Mouse (Mus musculus) liver, embryonic 14.5 days (tissue): ENCODE results near the gene Tango6. TPM values are rescaled to one million over a fixed set of nuclear protein-coding genes. Genes with fewer than 3 reads are reported as not detected.

Source experiments
- ATAC-seq: fragments of 200-750 bp; cut with Nextera tagmentation; 2 replicates; pipeline ENCODE4 v1.8.0; 2017; ENCODE audit warnings: moderate number of reproducible peaks, mild to moderate bottlenecking, moderate library complexity; ENCODE audit not compliant: insufficient read depth
- DNase-seq, 3 experiments: peaks; one replicate each; pipeline ENCODE4 v3.0.0-alpha.2; 2012 to 2013; ENCODE audit warnings: low read depth in 3 of 3, low spot score in 3 of 3
- H3K27ac ChIP-seq: fragments of 300-500 bp; sonication (generic); 2 replicates; pipeline ENCODE4 v1.5.1; 2014; ENCODE audit warnings: moderate library complexity, mild to moderate bottlenecking, control low read depth, inconsistent platforms
- H3K27me3 ChIP-seq: fragments of 300-500 bp; sonication (generic); 2 replicates; pipeline ENCODE4 v1.6.1; 2014; ENCODE audit warnings: mild to moderate bottlenecking, low read length, moderate library complexity; ENCODE audit not compliant: control insufficient read depth, insufficient read depth
- H3K36me3 ChIP-seq: fragments of 300-500 bp; sonication (generic); replicated peaks from 2 replicates; pipeline ENCODE4 v1.6.1; 2014; ENCODE audit warnings: low read depth; ENCODE audit not compliant: control insufficient read depth, insufficient read depth
- H3K4me1 ChIP-seq, 2 experiments: fragments of 200-500 bp in 1 of 2; fragments of 300-500 bp in 1 of 2; sonication (generic) in 1 of 2; replicated peaks; 2 replicates each; pipeline ENCODE4 v1.6.1; 2012 to 2014; ENCODE audit warnings: antibody characterized with exemption in 1 of 2, inconsistent platforms in 1 of 2, low read length in 1 of 2; ENCODE audit not compliant: control insufficient read depth in 2 of 2, insufficient read depth in 2 of 2
- H3K4me2 ChIP-seq: fragments of 300-500 bp; sonication (generic); 2 replicates; pipeline ENCODE4 v1.6.1; 2014; ENCODE audit warnings: low read depth, mild to moderate bottlenecking, control low read depth, moderate library complexity
- H3K4me3 ChIP-seq, 2 experiments: fragments of 200-500 bp in 1 of 2; fragments of 300-500 bp in 1 of 2; sonication (generic) in 1 of 2; 2 replicates each; pipeline ENCODE4 v1.5.1; 2012 to 2014; ENCODE audit warnings: low read depth in 2 of 2, low read length in 2 of 2, mild to moderate bottlenecking in 2 of 2, control low read depth in 1 of 2, inconsistent platforms in 1 of 2, moderate library complexity in 1 of 2; ENCODE audit not compliant: insufficient read depth in 1 of 2
- H3K9ac ChIP-seq: fragments of 300-500 bp; sonication (generic); replicated peaks from 2 replicates; pipeline ENCODE4 v1.6.1; 2014; ENCODE audit warnings: mild to moderate bottlenecking, control low read depth, moderate library complexity
- H3K9me3 ChIP-seq: fragments of 300-500 bp; sonication (generic); 2 replicates; pipeline ENCODE4 v1.6.1; 2016; ENCODE audit warnings: low read length, mixed read lengths; ENCODE audit not compliant: control insufficient read depth
- CTCF ChIP-seq: IDR thresholded peaks from 2 replicates; pipeline ENCODE4 v1.5.1; 2016; ENCODE audit warnings: antibody characterized with exemption, low read depth, control low read depth
- EP300 ChIP-seq: IDR thresholded peaks from 2 replicates; pipeline ENCODE4 v1.6.1; 2016; ENCODE audit warnings: antibody characterized with exemption, low read depth
- WGBS: fragments of 180-500 bp; shearing (Covaris S2); extraction: QIAGEN DNeasy Blood & Tissue Kit; methylation state at CpG from one replicate; pipeline ENCODE4 v1.1.7; 2014; ENCODE audit not compliant: insufficient replicate concordance; 5-methylcytosine and 5-hydroxymethylcytosine counted together
- polyA plus RNA-seq, 2 experiments: library from polyadenylated mRNA; depleted of rRNA in 1 of 2; stranded (reverse) in 1 of 2; unstranded in 1 of 2; fragments of >200 nt; fragmentation: Nextera tagmentation in 1 of 2; extraction: Ambion mirVana in 1 of 2; gene quantifications; 2 replicates each; pipeline versions ENCODE4 v1.2.1 to v1.2.3; 2012 to 2014

Tango6 gene
- polyA plus RNA-seq, 2 experiments: 1.7 to 2.6 TPM

GRCm38 (mm10) chr8:106816431-106817170 lies 133.7 kb downstream of the Tango6 start:
- Histone ChIP-seq H3K4me1 (0 out of 4 replicates have a peak, but pooled peaks cover 0 to 2% of the 10 kb centered on the region in 2 experiments), H3K27ac (no peak overlapping the region), H3K36me3 (no peaks in the 10 kb centered on the region), H3K9me3 (no peaks in the 10 kb centered on the region), H3K9ac (no peak overlapping the region), H3K4me2 (no peak overlapping the region), H3K27me3 (no peaks in the 10 kb centered on the region), H3K4me3 (no peak overlapping the region)
- ATAC-seq (no peak), DNase-seq (no peak)
- 75% methylated on average over 9 of the region's 9 CpGs for WGBS
- no peak for TF ChIP-seq CTCF
- no peak for TF ChIP-seq EP300

GRCm38 (mm10) chr8:106817171-106817545 lies 134.3 kb downstream of the Tango6 start:
- ATAC-seq: no peak
- no peak for DNase-seq
- Histone ChIP-seq H3K9me3 (no peaks in the 10 kb centered on the region), H3K27me3 (no peaks in the 10 kb centered on the region), H3K27ac (no peak overlapping the region), H3K4me3 (no peak overlapping the region), H3K4me2 (no peak overlapping the region), H3K4me1 (0 out of 4 replicates have a peak, but pooled peaks cover 0 to 2% of the 10 kb centered on the region in 2 experiments), H3K36me3 (no peaks in the 10 kb centered on the region), H3K9ac (no peak overlapping the region)
- WGBS: 46% methylated on average over 4 of the region's 4 CpGs
- TF ChIP-seq CTCF: no peak
- TF ChIP-seq EP300: no peak

GRCm38 (mm10) chr8:106818626-106819515 lies 136.0 kb downstream of the Tango6 start:
- Histone ChIP-seq H3K36me3 (no peaks in the 10 kb centered on the region), H3K4me2 (no peak overlapping the region), H3K9me3 (no peaks in the 10 kb centered on the region), H3K9ac (no peak overlapping the region), H3K4me3 (no peak overlapping the region), H3K4me1 (no peaks in the 10 kb centered on the region), H3K27ac (no peak overlapping the region), H3K27me3 (no peaks in the 10 kb centered on the region)
- TF ChIP-seq EP300: no peak
- TF ChIP-seq CTCF: no peak
- WGBS: 76% methylated on average over 17 of the region's 17 CpGs
- DNase-seq (no peak), ATAC-seq (no peak)

- WGBS: 80% methylated on average over 3 of the region's 3 CpGs
- Histone ChIP-seq H3K36me3 (no peaks in the 10 kb centered on the region), H3K27me3 (no peaks in the 10 kb centered on the region), H3K9me3 (no peaks in the 10 kb centered on the region), H3K9ac (no peak overlapping the region), H3K4me1 (no peaks in the 10 kb centered on the region), H3K4me3 (no peak overlapping the region), H3K4me2 (no peak overlapping the region), H3K27ac (no peak overlapping the region)
- DNase-seq (no peak), ATAC-seq (no peak)
- no peak for TF ChIP-seq EP300
- no peak for TF ChIP-seq CTCF
These were observed 136.7 kb downstream of the Tango6 start for GRCm38 (mm10) chr8:106819581-106819980.
